Mouse (Mus musculus) G1E (cell line): ENCODE data around the gene Ifit1bl1. TPM values are rescaled to one million over a fixed set of nuclear protein-coding genes. Genes with fewer than 3 reads are reported as not detected.
"Not testable (repeated sequence)": the region's sequence is repeated elsewhere in the genome, so short reads cannot be mapped to it uniquely, and the experiment has no call there.

Experiments
- ATAC-seq: 2 replicates; pipeline ENCODE4 v1.8.0; 2016; ENCODE audit warnings: mild to moderate bottlenecking; ENCODE audit not compliant: insufficient number of reproducible peaks, poor library complexity, low FRiP score, severe bottlenecking; ENCODE audit errors: extremely low read depth
- DNase-seq: peaks from one replicate; pipeline ENCODE4 v3.0.0; 2012; ENCODE audit warnings: low spot score
- H3K27me3 ChIP-seq: 2 replicates; pipeline ENCODE4 v1.6.1; 2012; ENCODE audit warnings: mild to moderate bottlenecking, low read length, inconsistent platforms; ENCODE audit not compliant: insufficient read depth
- H3K36me3 ChIP-seq: replicated peaks from 2 replicates; pipeline ENCODE3; 2012; ENCODE audit warnings: mild to moderate bottlenecking, inconsistent platforms
- H3K4me1 ChIP-seq: 2 replicates; pipeline ENCODE4 v1.6.1; 2012; ENCODE audit warnings: low read depth, low read length, inconsistent platforms, mixed read lengths; ENCODE audit not compliant: insufficient read depth
- H3K4me3 ChIP-seq: 2 replicates; pipeline ENCODE4 v1.5.1; 2012; ENCODE audit warnings: low read depth, mild to moderate bottlenecking, inconsistent platforms, low read length, moderate library complexity, mixed read lengths
- H3K9me3 ChIP-seq: replicated peaks from 2 replicates; pipeline ENCODE4 v1.6.1; 2012; ENCODE audit warnings: inconsistent platforms
- CTCF ChIP-seq: IDR thresholded peaks from 2 replicates; pipeline ENCODE4 v1.5.1; 2012; ENCODE audit warnings: low read depth, low read length, inconsistent platforms, mixed read lengths
- GATA1 ChIP-seq: IDR thresholded peaks from 2 replicates; pipeline ENCODE4 v1.6.1; 2012; ENCODE audit warnings: borderline replicate concordance, low read length, inconsistent platforms, mixed read lengths
- GATA2 ChIP-seq: IDR thresholded peaks from 2 replicates; pipeline ENCODE4 v1.6.1; 2012; ENCODE audit warnings: low read depth, low read length, inconsistent platforms, borderline replicate concordance
- POLR2AphosphoS5 ChIP-seq: IDR thresholded peaks from 2 replicates; pipeline ENCODE4 v1.6.1; 2012; ENCODE audit warnings: low read depth, low read length, inconsistent platforms; ENCODE audit not compliant: insufficient replicate concordance
- TAL1 ChIP-seq: conservative IDR thresholded peaks from 2 replicates; pipeline ENCODE4 v1.6.1; 2012; ENCODE audit warnings: low read depth, low read length, inconsistent platforms, mixed read lengths
- polyA plus RNA-seq: library from polyadenylated mRNA; stranded (reverse); fragments of >175 nt; gene quantifications from 2 replicates; pipeline ENCODE4 v1.2.3, GENCODE M21; 2012
- total RNA-seq, 2 experiments: library from RNA; stranded (forward) in 1 of 2; stranded (reverse) in 1 of 2; fragments of 200-1000 nt in 1 of 2; fragments of >200 nt in 1 of 2; fragmentation: Nextera tagmentation in 1 of 2; gene quantifications; 2 replicates each; pipeline ENCODE4 v1.2.3; 2014 to 2017

Ifit1bl1 gene
- total and polyA plus RNA-seq, 3 experiments = 0.44 TPM; not detected in 2

DNA sequence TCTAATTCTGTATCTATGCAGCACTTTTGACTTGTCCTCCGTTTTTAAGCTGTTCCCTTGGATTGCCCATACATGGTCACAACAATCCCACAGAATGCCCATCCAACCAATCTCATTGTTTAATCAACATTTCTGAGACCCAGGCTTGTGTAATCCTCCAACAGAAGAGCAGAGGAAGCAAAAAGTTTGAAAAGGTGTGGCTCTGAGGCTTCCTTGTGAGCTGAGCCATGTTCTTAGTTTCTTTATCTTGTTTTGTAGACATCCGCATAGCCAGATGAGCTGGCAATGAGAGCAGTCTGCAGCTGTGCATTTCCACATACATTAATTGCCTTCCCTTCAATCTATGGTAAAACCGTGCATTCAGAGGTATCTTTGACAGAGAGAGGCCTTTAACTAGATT, 3.7 kb upstream of the Ifit1bl1 start:
- TF ChIP-seq GATA1 (no peak), GATA2 (no peak), TAL1 (no peak), CTCF (no peak), POLR2AphosphoS5 (no peak)
- H3K9me3 ChIP-seq = no peaks in the 10 kb centered on the region
- H3K4me3 ChIP-seq = no peak overlapping the region
- DNase-seq (no peak), ATAC-seq (no peak)
- H3K4me1 ChIP-seq = no peaks in the 10 kb centered on the region
- H3K27me3 ChIP-seq = no peaks in the 10 kb centered on the region
- H3K36me3 ChIP-seq = no peaks in the 10 kb centered on the region

DNA sequence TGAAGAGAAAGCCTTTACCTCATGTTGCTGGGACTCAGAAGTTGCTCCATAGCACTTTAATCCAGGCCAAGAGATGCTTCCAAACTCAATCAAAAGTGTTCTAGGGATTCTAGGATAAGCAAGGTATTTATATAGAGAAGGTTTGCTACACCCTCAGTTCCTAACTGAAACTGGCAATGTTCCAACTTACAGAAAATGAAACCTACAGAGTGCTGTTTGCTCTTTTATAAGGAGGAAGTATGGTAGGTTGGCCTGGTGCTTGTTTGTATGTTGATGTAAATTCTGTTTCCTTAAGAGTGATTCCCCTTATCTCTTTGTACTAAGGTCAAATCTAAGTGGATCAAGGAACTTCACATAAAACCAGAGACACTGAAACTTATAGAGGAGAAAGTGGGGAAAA, 2.5 kb downstream of the Ifit1bl1 start:
- ATAC-seq, H3K27me3 ChIP-seq, DNase-seq: not testable (repeated sequence)

DNA sequence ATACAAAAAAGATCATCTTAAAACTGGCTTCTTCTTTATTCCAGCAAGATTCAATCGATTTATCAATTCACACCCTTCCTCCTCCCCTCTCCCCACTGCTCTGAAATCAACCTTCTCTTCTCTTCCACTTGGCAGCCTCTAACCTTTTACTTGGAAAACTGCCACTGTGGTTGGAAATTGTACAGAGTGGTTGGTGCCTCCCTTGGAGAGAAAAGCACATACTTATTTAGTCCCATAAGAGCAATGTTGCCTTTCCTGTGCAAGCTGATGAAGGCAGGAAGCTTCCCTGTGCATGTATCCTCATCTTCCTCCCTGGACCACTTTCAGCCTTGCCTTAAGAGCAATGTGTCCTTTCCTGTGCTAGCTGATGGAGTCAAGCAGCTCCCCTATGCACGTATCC, 3.4 kb downstream of the Ifit1bl1 start:
- ATAC-seq = no peak
- no peak for DNase-seq

More for the DNA sequence above, 2.5 kb downstream of the Ifit1bl1 start:
- not testable (repeated sequence) for H3K36me3 ChIP-seq, H3K4me3 ChIP-seq, H3K9me3 ChIP-seq, H3K4me1 ChIP-seq

DNA sequence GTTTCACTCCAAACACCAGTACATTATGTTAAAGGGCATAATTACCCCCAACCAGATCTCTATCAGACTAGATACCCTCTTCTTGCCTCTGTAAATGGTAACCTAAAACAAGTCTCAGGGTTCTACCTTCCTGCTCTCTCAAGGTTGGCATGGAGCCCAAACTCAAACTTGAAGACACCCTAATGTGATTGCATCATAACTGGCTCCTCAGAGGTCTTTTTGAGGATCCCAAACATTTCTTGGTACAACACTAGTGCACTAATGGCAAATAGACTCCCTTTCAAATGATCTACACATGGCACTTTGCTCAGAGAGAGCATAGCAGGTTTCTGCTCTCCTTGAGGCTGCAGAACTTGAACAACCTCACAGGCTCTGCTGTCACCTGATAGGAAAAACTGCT, 4.9 kb downstream of the Ifit1bl1 start:
- no peaks in the 10 kb centered on the region for H3K4me1 ChIP-seq
- H3K4me3 ChIP-seq = no peak overlapping the region
- TF ChIP-seq GATA2 (no peak), TAL1 (no peak), POLR2AphosphoS5 (no peak), GATA1 (no peak), CTCF (no peak)
- ATAC-seq = no peak
- H3K27me3 ChIP-seq = peaks cover 3% of the 10 kb centered on the region
- no peaks in the 10 kb centered on the region for H3K9me3 ChIP-seq
- DNase-seq = no peak
- H3K36me3 ChIP-seq = no peaks in the 10 kb centered on the region

More for the DNA sequence above, 3.4 kb downstream of the Ifit1bl1 start:
- TF ChIP-seq TAL1 (no peak), GATA2 (no peak), POLR2AphosphoS5 (no peak), GATA1 (no peak), CTCF (no peak)
- H3K9me3 ChIP-seq = no peaks in the 10 kb centered on the region
- no peak overlapping the region for H3K4me3 ChIP-seq
- no peaks in the 10 kb centered on the region for H3K4me1 ChIP-seq
- peaks cover 3% of the 10 kb centered on the region for H3K27me3 ChIP-seq
- no peaks in the 10 kb centered on the region for H3K36me3 ChIP-seq

DNA sequence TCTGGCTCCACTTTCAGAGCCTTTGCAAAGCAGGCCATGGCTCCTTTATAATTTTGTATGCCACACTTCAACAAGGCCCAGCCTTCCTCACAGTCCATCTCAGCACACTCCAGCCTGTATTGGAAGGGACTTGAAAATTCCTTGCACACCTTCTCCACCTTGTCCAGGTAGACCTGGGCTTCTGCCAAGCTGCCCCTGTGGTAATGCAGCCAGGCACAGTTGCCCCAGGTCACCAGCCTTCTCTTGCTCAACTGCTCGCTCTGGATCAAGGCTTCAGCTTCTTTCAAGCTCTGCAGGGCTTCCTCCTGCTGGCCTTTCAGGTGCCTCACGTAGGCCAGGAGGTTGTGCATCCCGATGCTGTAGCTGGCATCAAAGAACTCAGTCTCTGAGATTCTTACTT, 7.2 kb downstream of the Ifit1bl1 start:
- not testable (repeated sequence) for ATAC-seq, H3K9me3 ChIP-seq, H3K4me3 ChIP-seq, H3K36me3 ChIP-seq, DNase-seq, H3K27me3 ChIP-seq, H3K4me1 ChIP-seq

DNA sequence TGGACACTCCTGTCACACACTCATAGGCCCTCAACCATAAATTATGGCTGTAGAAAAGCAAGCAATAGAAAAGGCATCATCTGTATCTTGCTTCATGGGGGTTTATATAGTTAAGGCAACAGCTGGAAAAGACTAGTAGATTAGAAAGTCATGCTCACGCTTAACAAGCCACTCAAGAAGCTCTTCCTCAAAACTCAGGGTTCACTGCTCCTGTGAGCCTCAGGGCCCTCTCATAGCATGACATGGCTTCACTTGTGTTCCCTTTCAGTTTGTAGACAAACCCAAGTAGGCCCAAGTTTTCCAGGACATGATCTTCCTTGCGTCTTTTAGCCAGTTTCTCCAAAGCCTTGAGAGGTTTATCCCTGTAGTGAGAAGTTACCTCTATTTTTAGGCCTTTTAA, 8.3 kb downstream of the Ifit1bl1 start:
- Histone ChIP-seq H3K9me3 (no peaks in the 10 kb centered on the region), H3K27me3 (peaks cover 3% of the 10 kb centered on the region), H3K36me3 (no peaks in the 10 kb centered on the region), H3K4me3 (no peak overlapping the region), H3K4me1 (no peaks in the 10 kb centered on the region)
- no peak for TF ChIP-seq GATA1
- no peak for TF ChIP-seq GATA2
- no peak for TF ChIP-seq CTCF
- TF ChIP-seq POLR2AphosphoS5 = no peak
- DNase-seq = no peak
- no peak for ATAC-seq

DNA sequence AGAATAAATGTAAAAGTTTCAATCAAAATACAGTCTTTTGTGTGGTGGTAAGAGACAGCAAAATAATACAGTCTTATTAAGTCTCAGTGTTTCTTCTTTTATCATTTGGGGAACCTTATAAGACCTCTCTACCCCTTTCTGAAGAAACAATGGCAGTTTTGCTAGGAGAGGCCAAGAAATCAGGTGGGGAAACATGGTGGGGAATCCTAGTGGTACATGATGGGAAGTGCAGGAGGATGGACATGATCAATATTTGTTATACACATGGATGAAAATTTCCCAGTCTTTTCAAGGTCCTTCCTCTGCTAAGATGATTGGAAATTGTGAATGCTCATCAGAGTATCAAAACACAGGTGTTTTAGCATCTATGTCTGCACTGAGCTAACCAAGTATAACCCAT, 12.8 kb downstream of the Ifit1bl1 start:
- Histone ChIP-seq H3K36me3 (no peaks in the 10 kb centered on the region), H3K4me3 (no peak overlapping the region), H3K27me3 (no peaks in the 10 kb centered on the region; the same call in 1 of the 2 replicates), H3K9me3 (no peaks in the 10 kb centered on the region), H3K4me1 (no peaks in the 10 kb centered on the region)
- DNase-seq (no peak), ATAC-seq (no peak)
- TF ChIP-seq TAL1 (no peak), CTCF (no peak), GATA1 (no peak), POLR2AphosphoS5 (no peak), GATA2 (no peak)

DNA sequence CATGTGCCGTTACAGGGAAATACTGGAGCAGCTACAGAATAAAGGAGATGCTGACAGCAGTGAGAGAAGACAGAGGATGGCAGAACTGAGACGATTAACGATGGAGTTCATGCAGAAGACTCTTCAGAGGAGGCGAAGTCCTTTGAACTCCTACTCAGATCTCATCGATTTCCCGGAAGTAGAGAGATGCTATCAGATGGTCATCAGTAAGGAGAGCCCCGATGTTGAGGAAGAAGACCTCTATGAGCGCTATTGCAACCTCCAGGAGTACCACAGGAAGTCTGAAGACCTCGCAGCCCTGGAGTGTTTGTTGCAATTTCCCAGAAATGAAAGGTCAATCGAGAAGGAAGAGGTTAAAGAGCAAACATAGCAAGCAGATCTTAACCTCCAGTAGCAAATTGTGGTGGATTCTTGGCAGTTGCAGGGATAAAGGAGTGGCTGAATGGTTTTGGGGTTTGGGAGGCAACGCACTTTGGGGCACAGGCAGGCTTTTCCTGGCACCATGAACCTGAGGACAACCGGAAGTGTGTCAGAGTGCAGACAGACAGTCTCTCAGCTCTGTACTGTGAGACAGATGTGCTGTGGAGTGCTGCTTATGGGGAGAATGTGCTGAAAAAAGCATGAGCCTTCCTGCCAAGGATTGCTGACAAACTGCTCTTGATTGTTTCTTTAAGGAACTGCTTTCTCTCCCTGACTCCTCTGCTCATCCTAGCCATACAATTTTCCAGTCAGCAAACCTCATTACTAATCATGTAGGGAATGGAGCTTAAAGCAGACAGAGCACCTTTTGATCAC, 13.7 kb downstream of the Ifit1bl1 start:
- not testable (repeated sequence) for H3K4me3 ChIP-seq, H3K36me3 ChIP-seq, H3K9me3 ChIP-seq, H3K4me1 ChIP-seq, DNase-seq, H3K27me3 ChIP-seq, ATAC-seq

DNA sequence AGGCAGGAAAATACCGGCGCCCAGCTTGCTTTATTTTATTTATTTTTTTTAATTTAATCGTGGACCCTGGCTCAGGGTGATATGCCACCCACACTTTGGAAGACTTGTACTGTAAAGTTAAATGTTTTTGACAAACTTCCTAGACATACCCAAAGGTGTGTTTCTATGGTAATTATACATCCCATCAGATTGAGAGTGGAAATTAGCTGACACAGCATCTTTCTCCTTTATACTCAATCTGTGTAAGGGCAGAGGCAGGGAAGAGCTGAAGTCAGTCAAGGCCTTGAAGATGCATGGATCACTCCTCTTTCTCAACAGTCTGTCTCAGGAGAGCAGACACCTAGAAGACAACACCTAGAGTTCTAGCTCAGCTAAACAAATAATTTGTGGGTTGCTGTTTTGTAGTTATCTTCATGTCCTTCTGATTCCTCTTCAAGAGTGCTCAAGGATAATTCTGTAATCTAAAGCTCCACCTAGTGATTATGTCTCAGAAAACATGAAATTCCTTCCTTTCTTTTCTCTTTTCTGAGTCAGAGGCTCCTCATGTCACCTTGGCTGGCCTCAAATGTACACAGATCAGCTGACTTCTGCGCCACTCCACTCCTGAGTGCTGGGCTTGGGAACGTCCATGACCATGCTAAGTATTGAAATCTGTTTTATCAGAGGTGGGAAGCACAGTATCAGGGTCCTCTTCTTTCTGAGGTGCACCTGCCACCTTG, 15.9 kb downstream of the Ifit1bl1 start:
- H3K4me1 ChIP-seq, H3K4me3 ChIP-seq, H3K27me3 ChIP-seq, ATAC-seq, H3K9me3 ChIP-seq, DNase-seq, H3K36me3 ChIP-seq: not testable (repeated sequence)
